Mouse (Mus musculus) heart, adult 8-10 months (tissue): ENCODE measurements around the gene Rfx7. TPM values are rescaled to one million over a fixed set of nuclear protein-coding genes. Genes with fewer than 3 reads are reported as not detected.
"Not testable (repeated sequence)": the region's sequence is repeated elsewhere in the genome, so short reads cannot be mapped to it uniquely, and the experiment has no call there.

Source experiments
- DNase-seq: peaks from one replicate; pipeline ENCODE4 v3.0.0; 2022; ENCODE audit warnings: low spot score
- total RNA-seq, 4 experiments: library from RNA; stranded (reverse); gene quantifications; 2 replicates each; pipeline ENCODE4 v1.2.4; 2022

The Rfx7 gene
- total RNA-seq, 4 experiments from 2014 or later = 7.4 to 8.9 (median 8.7) TPM

GRCm38 (mm10) chr9:72543590-72543989 is 11.6 kb downstream of the Rfx7 start:
- no peak for DNase-seq

GRCm38 (mm10) chr9:72558780-72559179 is 26.7 kb downstream of the Rfx7 start:
- DNase-seq = no peak

GRCm38 (mm10) chr9:72560316-72560715 is 28.3 kb downstream of the Rfx7 start:
- no peak for DNase-seq

- DNase-seq = no peak
Observed at GRCm38 (mm10) chr9:72563277-72563676, 31.2 kb downstream of the Rfx7 start.

- no peak for DNase-seq
Observed at GRCm38 (mm10) chr9:72567116-72567515, 35.1 kb downstream of the Rfx7 start.

GRCm38 (mm10) chr9:72580216-72580615 is 48.2 kb downstream of the Rfx7 start:
- DNase-seq = no peak

- DNase-seq = no peak
Observed at GRCm38 (mm10) chr9:72590861-72591260, 58.8 kb downstream of the Rfx7 start.

GRCm38 (mm10) chr9:72592016-72592415 is 60.0 kb downstream of the Rfx7 start:
- DNase-seq = no peak

GRCm38 (mm10) chr9:72594656-72595055 is 62.6 kb downstream of the Rfx7 start:
- DNase-seq = not testable (repeated sequence)

GRCm38 (mm10) chr9:72600142-72600541 is 68.1 kb downstream of the Rfx7 start:
- no peak for DNase-seq

- DNase-seq = no peak
Observed at GRCm38 (mm10) chr9:72609771-72610170, 77.7 kb downstream of the Rfx7 start.

- DNase-seq = peak; percentile 32
Observed at GRCm38 (mm10) chr9:72613884-72614283, 81.8 kb downstream of the Rfx7 start.

- DNase-seq = no peak
Observed at GRCm38 (mm10) chr9:72614786-72615480, 82.9 kb downstream of the Rfx7 start.

- DNase-seq = no peak
Observed at GRCm38 (mm10) chr9:72618037-72618436, 86.0 kb downstream of the Rfx7 start.

- no peak for DNase-seq
Observed at GRCm38 (mm10) chr9:72623605-72624004, 91.6 kb downstream of the Rfx7 start.

- no peak for DNase-seq
Observed at GRCm38 (mm10) chr9:72627598-72627997, 95.6 kb downstream of the Rfx7 start.

- peak; percentile 77 for DNase-seq
Observed at GRCm38 (mm10) chr9:72628591-72628990, 96.6 kb downstream of the Rfx7 start.

GRCm38 (mm10) chr9:72632198-72632597 is 100.2 kb downstream of the Rfx7 start:
- DNase-seq = no peak

- DNase-seq = peak; percentile 54
Observed at GRCm38 (mm10) chr9:72635134-72635533, 103.1 kb downstream of the Rfx7 start.

- no peak for DNase-seq
Observed at GRCm38 (mm10) chr9:72636547-72636946, 104.5 kb downstream of the Rfx7 start.

GRCm38 (mm10) chr9:72637243-72637642 is 105.2 kb downstream of the Rfx7 start:
- no peak for DNase-seq

GRCm38 (mm10) chr9:72638951-72639842 is 107.2 kb downstream of the Rfx7 start:
- no peak for DNase-seq
